Mouse (Mus musculus) G1E (cell line): ENCODE measurements around the gene Tubb4a. TPM values are rescaled to one million over a fixed set of nuclear protein-coding genes. Genes with fewer than 3 reads are reported as not detected.

Experiments
- ATAC-seq: 2 replicates; pipeline ENCODE4 v1.8.0; 2016; ENCODE audit warnings: mild to moderate bottlenecking; ENCODE audit not compliant: insufficient number of reproducible peaks, poor library complexity, low FRiP score, severe bottlenecking; ENCODE audit errors: extremely low read depth
- DNase-seq: peaks from one replicate; pipeline ENCODE4 v3.0.0; 2012; ENCODE audit warnings: low spot score
- H3K27me3 ChIP-seq: 2 replicates; pipeline ENCODE4 v1.6.1; 2012; ENCODE audit warnings: mild to moderate bottlenecking, low read length, inconsistent platforms; ENCODE audit not compliant: insufficient read depth
- H3K36me3 ChIP-seq: replicated peaks from 2 replicates; pipeline ENCODE3; 2012; ENCODE audit warnings: mild to moderate bottlenecking, inconsistent platforms
- H3K4me1 ChIP-seq: 2 replicates; pipeline ENCODE4 v1.6.1; 2012; ENCODE audit warnings: low read depth, low read length, inconsistent platforms, mixed read lengths; ENCODE audit not compliant: insufficient read depth
- H3K4me3 ChIP-seq: 2 replicates; pipeline ENCODE4 v1.5.1; 2012; ENCODE audit warnings: low read depth, mild to moderate bottlenecking, inconsistent platforms, low read length, moderate library complexity, mixed read lengths
- H3K9me3 ChIP-seq: replicated peaks from 2 replicates; pipeline ENCODE4 v1.6.1; 2012; ENCODE audit warnings: inconsistent platforms
- CTCF ChIP-seq: IDR thresholded peaks from 2 replicates; pipeline ENCODE4 v1.5.1; 2012; ENCODE audit warnings: low read depth, low read length, inconsistent platforms, mixed read lengths
- GATA1 ChIP-seq: IDR thresholded peaks from 2 replicates; pipeline ENCODE4 v1.6.1; 2012; ENCODE audit warnings: borderline replicate concordance, low read length, inconsistent platforms, mixed read lengths
- GATA2 ChIP-seq: IDR thresholded peaks from 2 replicates; pipeline ENCODE4 v1.6.1; 2012; ENCODE audit warnings: low read depth, low read length, inconsistent platforms, borderline replicate concordance
- POLR2AphosphoS5 ChIP-seq: IDR thresholded peaks from 2 replicates; pipeline ENCODE4 v1.6.1; 2012; ENCODE audit warnings: low read depth, low read length, inconsistent platforms; ENCODE audit not compliant: insufficient replicate concordance
- TAL1 ChIP-seq: conservative IDR thresholded peaks from 2 replicates; pipeline ENCODE4 v1.6.1; 2012; ENCODE audit warnings: low read depth, low read length, inconsistent platforms, mixed read lengths
- polyA plus RNA-seq: library from polyadenylated mRNA; stranded (reverse); fragments of >175 nt; gene quantifications from 2 replicates; pipeline ENCODE4 v1.2.3, GENCODE M21; 2012
- total RNA-seq, 2 experiments: library from RNA; stranded (forward) in 1 of 2; stranded (reverse) in 1 of 2; fragments of 200-1000 nt in 1 of 2; fragments of >200 nt in 1 of 2; fragmentation: Nextera tagmentation in 1 of 2; gene quantifications; 2 replicates each; pipeline ENCODE4 v1.2.3; 2014 to 2017

The Tubb4a gene
- total and polyA plus RNA-seq, 3 experiments = 0.38 to 4.2 (median 0.51) TPM

GRCm38 (mm10) chr17:57110005-57110404 lies 22.4 kb upstream of the Tubb4a start:
- peaks cover 27% of the 10 kb centered on the region for H3K36me3 ChIP-seq
- no peak overlapping the region for H3K4me3 ChIP-seq
- DNase-seq = no peak
- peak; percentile 48; the same call in 1 of the 2 replicates for ATAC-seq
- peaks cover 63% of the 10 kb centered on the region for H3K4me1 ChIP-seq
- 0 out of 2 replicates have a peak, but pooled peaks have one; percentile 9 for TF ChIP-seq TAL1
- TF ChIP-seq GATA2 = no peak
- no peaks in the 10 kb centered on the region for H3K9me3 ChIP-seq
- peaks cover 11% of the 10 kb centered on the region; the same call in 1 of the 2 replicates for H3K27me3 ChIP-seq

- no peaks in the 10 kb centered on the region for H3K9me3 ChIP-seq
- ATAC-seq = no peak
- no peak for DNase-seq
- H3K36me3 ChIP-seq = peaks cover 30% of the 10 kb centered on the region
- TF ChIP-seq CTCF = no peak
- TF ChIP-seq TAL1 = no peak
- TF ChIP-seq GATA2 = no peak
- TF ChIP-seq GATA1 = no peak
- no peak for TF ChIP-seq POLR2AphosphoS5
- H3K27me3 ChIP-seq = 0 out of 2 replicates have a peak, but pooled peaks cover 3% of the 10 kb centered on the region
- H3K4me1 ChIP-seq = peaks cover 75% of the 10 kb centered on the region
- 0 out of 2 replicates have a peak overlapping the region, but pooled peaks have one; percentile 9 for H3K4me3 ChIP-seq
Measured at GRCm38 (mm10) chr17:57108666-57109171, 21.1 kb upstream of the Tubb4a start.

GRCm38 (mm10) chr17:57108040-57108665 lies 20.6 kb upstream of the Tubb4a start:
- Histone ChIP-seq H3K27me3 (no peaks in the 10 kb centered on the region), H3K9me3 (no peaks in the 10 kb centered on the region), H3K36me3 (peaks cover 36% of the 10 kb centered on the region), H3K4me1 (peaks cover 81% of the 10 kb centered on the region), H3K4me3 (no peak overlapping the region)
- ATAC-seq (no peak), DNase-seq (no peak)
- no peak for TF ChIP-seq POLR2AphosphoS5

GRCm38 (mm10) chr17:57107064-57107463 lies 19.5 kb upstream of the Tubb4a start:
- H3K4me3 ChIP-seq = peak overlapping the region; percentile 87; the same call in 1 of the 2 replicates
- no peak for ATAC-seq

GRCm38 (mm10) chr17:57106035-57106368 lies 18.4 kb upstream of the Tubb4a start:
- no peak for TF ChIP-seq CTCF
- no peak for TF ChIP-seq GATA1
- no peak for TF ChIP-seq TAL1
- no peak for TF ChIP-seq POLR2AphosphoS5
- no peak for TF ChIP-seq GATA2
- no peaks in the 10 kb centered on the region for H3K9me3 ChIP-seq
- peaks cover 56% of the 10 kb centered on the region for H3K36me3 ChIP-seq
- H3K4me1 ChIP-seq = peaks cover 85% of the 10 kb centered on the region
- H3K4me3 ChIP-seq = peak overlapping the region; percentile 87
- DNase-seq (no peak), ATAC-seq (no peak)
- no peaks in the 10 kb centered on the region for H3K27me3 ChIP-seq

More at GRCm38 (mm10) chr17:57107064-57107463, 19.5 kb upstream of the Tubb4a start:
- Histone ChIP-seq H3K4me1 (peaks cover 84% of the 10 kb centered on the region), H3K36me3 (peaks cover 47% of the 10 kb centered on the region), H3K9me3 (no peaks in the 10 kb centered on the region), H3K27me3 (no peaks in the 10 kb centered on the region)
- TF ChIP-seq CTCF = no peak
- TF ChIP-seq POLR2AphosphoS5 = no peak
- TF ChIP-seq GATA2 = no peak
- TF ChIP-seq TAL1 = no peak
- no peak for TF ChIP-seq GATA1
- DNase-seq = no peak

- ATAC-seq = peak; percentile 47; the same call in 1 of the 2 replicates
- Histone ChIP-seq H3K9me3 (no peaks in the 10 kb centered on the region), H3K36me3 (peaks cover 61% of the 10 kb centered on the region), H3K27me3 (no peaks in the 10 kb centered on the region), H3K4me1 (peaks cover 84% of the 10 kb centered on the region), H3K4me3 (peak within 1 kb of the TSS; percentile 87)
- DNase-seq = peak; percentile 65
- TF ChIP-seq CTCF (no peak), POLR2AphosphoS5 (0 out of 2 replicates have a peak, but pooled peaks have one; percentile 68)
Measured at GRCm38 (mm10) chr17:57105181-57106034, 17.8 kb upstream of the Tubb4a start, which contains the start of gene Tnfsf9. Gene Tnfsf9 (plus strand): TSS chr17:57105325.
